Mouse (Mus musculus) kidney, embryonic 16.5 days (tissue): ENCODE measurements around the gene Orm3. TPM values are rescaled to one million over a fixed set of nuclear protein-coding genes. Genes with fewer than 3 reads are reported as not detected.
A peak's percentile ranks its signal among the peaks of the same experiment; 100 is the strongest.

Experiments used
- ATAC-seq: fragments of 200-750 bp; cut with Nextera tagmentation; 2 replicates; pipeline ENCODE4 v1.8.0; 2017; ENCODE audit warnings: moderate TSS enrichment; ENCODE audit not compliant: low FRiP score, low TSS enrichment
- H3K27ac ChIP-seq: fragments of 300-500 bp; sonication (generic); 2 replicates; pipeline ENCODE4 v1.5.1; 2014; ENCODE audit warnings: low read length
- H3K27me3 ChIP-seq: fragments of 300-500 bp; sonication (generic); 2 replicates; pipeline ENCODE4 v1.6.1; 2014; ENCODE audit warnings: low read length, control low read depth, mixed read lengths; ENCODE audit not compliant: insufficient read depth
- H3K36me3 ChIP-seq: fragments of 300-500 bp; sonication (generic); 2 replicates; pipeline ENCODE4 v1.6.1; 2014; ENCODE audit warnings: low read length, control low read depth, mixed read lengths; ENCODE audit not compliant: insufficient read depth
- H3K4me1 ChIP-seq: fragments of 300-500 bp; sonication (generic); 2 replicates; pipeline ENCODE4 v1.6.1; 2014; ENCODE audit warnings: low read length, control low read depth, mixed read lengths; ENCODE audit not compliant: insufficient read depth
- H3K4me2 ChIP-seq: fragments of 300-500 bp; sonication (generic); replicated peaks from 2 replicates; pipeline ENCODE4 v1.6.1; 2014; ENCODE audit warnings: low read depth, low read length
- H3K4me3 ChIP-seq: fragments of 300-500 bp; sonication (generic); 2 replicates; pipeline ENCODE4 v1.5.1; 2014; ENCODE audit warnings: mild to moderate bottlenecking, low read length
- H3K9ac ChIP-seq: fragments of 300-500 bp; sonication (generic); replicated peaks from 2 replicates; pipeline ENCODE4 v1.6.1; 2014; ENCODE audit warnings: low read length
- H3K9me3 ChIP-seq: fragments of 300-500 bp; sonication (generic); 2 replicates; pipeline ENCODE4 v1.6.1; 2016; ENCODE audit warnings: low read length, control low read depth
- WGBS: fragments of 180-500 bp; shearing (Covaris S2); extraction: QIAGEN DNeasy Blood & Tissue Kit; methylation state at CpG from one replicate; pipeline ENCODE4 v1.1.7; 2014; 5-methylcytosine and 5-hydroxymethylcytosine counted together
- polyA plus RNA-seq: library from polyadenylated mRNA; unstranded; fragments of >200 nt; fragmentation: Nextera tagmentation; extraction: Ambion mirVana; gene quantifications from 2 replicates; pipeline ENCODE4 v1.2.1, GENCODE M21; 2015

The Orm3 gene
- polyA plus RNA-seq, 1 experiment from 2014 or later, result not detected

- H3K4me3 ChIP-seq, result no peak within 1 kb of the TSS
- H3K27me3 ChIP-seq, result no peaks in the 10 kb centered on the region
- no peak within 1 kb of the TSS for H3K4me2 ChIP-seq
- 88% methylated on average over 5 of the region's 5 CpGs for WGBS
- H3K27ac ChIP-seq, result no peak within 1 kb of the TSS
- H3K9me3 ChIP-seq, result no peaks in the 10 kb centered on the region
- H3K36me3 ChIP-seq, result no peaks in the 10 kb centered on the region
- no peak for ATAC-seq
- no peaks in the 10 kb centered on the region for H3K4me1 ChIP-seq
- no peak within 1 kb of the TSS for H3K9ac ChIP-seq
Measured at GRCm38 (mm10) chr4:63362150-63362549, 6.2 kb downstream of the Orm3 start, which contains the start of gene Orm2. TSS of gene Orm2 (plus strand) at chr4:63362449.

- Histone ChIP-seq H3K4me2 (no peak overlapping the region), H3K36me3 (peaks cover 40% of the 10 kb centered on the region), H3K9ac (no peak overlapping the region), H3K27ac (no peak overlapping the region), H3K4me3 (no peak overlapping the region), H3K9me3 (no peaks in the 10 kb centered on the region), H3K4me1 (no peaks in the 10 kb centered on the region), H3K27me3 (no peaks in the 10 kb centered on the region)
- 26% methylated on average over 4 of the region's 4 CpGs for WGBS
- ATAC-seq, result peak; percentile 72
Measured at GRCm38 (mm10) chr4:63368577-63368976, 12.6 kb downstream of the Orm3 start.

- Histone ChIP-seq H3K4me2 (no peak overlapping the region), H3K9me3 (no peaks in the 10 kb centered on the region), H3K36me3 (peaks cover 48% of the 10 kb centered on the region), H3K27ac (no peak overlapping the region), H3K27me3 (no peaks in the 10 kb centered on the region), H3K4me3 (no peak overlapping the region), H3K4me1 (no peaks in the 10 kb centered on the region), H3K9ac (no peak overlapping the region)
- ATAC-seq, result no peak
- 69% methylated on average over 7 of the region's 7 CpGs for WGBS
Measured at GRCm38 (mm10) chr4:63370897-63371296, 14.9 kb downstream of the Orm3 start.

GRCm38 (mm10) chr4:63371890-63372289 lies 15.9 kb downstream of the Orm3 start:
- H3K4me2 ChIP-seq, result no peak overlapping the region
- H3K9me3 ChIP-seq, result no peaks in the 10 kb centered on the region
- H3K27me3 ChIP-seq, result no peaks in the 10 kb centered on the region
- ATAC-seq, result no peak
- peaks cover 54% of the 10 kb centered on the region for H3K36me3 ChIP-seq
- no peak overlapping the region for H3K27ac ChIP-seq
- H3K4me3 ChIP-seq, result no peak overlapping the region
- WGBS, result 51% methylated on average over 3 of the region's 3 CpGs
- H3K4me1 ChIP-seq, result no peaks in the 10 kb centered on the region
- no peak overlapping the region for H3K9ac ChIP-seq

GRCm38 (mm10) chr4:63373404-63373803 lies 17.4 kb downstream of the Orm3 start:
- H3K4me3 ChIP-seq, result no peak overlapping the region
- no peaks in the 10 kb centered on the region for H3K4me1 ChIP-seq
- H3K9ac ChIP-seq, result no peak overlapping the region
- no peaks in the 10 kb centered on the region for H3K9me3 ChIP-seq
- no peaks in the 10 kb centered on the region for H3K27me3 ChIP-seq
- H3K4me2 ChIP-seq, result no peak overlapping the region
- WGBS, result 92% methylated on average over 8 of the region's 8 CpGs
- no peak for ATAC-seq
- H3K36me3 ChIP-seq, result peaks cover 52% of the 10 kb centered on the region
- H3K27ac ChIP-seq, result no peak overlapping the region

GRCm38 (mm10) chr4:63374331-63374730 lies 18.4 kb downstream of the Orm3 start:
- no peaks in the 10 kb centered on the region for H3K27me3 ChIP-seq
- no peak overlapping the region for H3K27ac ChIP-seq
- H3K9me3 ChIP-seq, result no peaks in the 10 kb centered on the region
- no peak overlapping the region for H3K4me2 ChIP-seq
- H3K4me3 ChIP-seq, result no peak overlapping the region
- no peak overlapping the region for H3K9ac ChIP-seq
- 69% methylated on average over 12 of the region's 12 CpGs for WGBS
- no peak for ATAC-seq
- H3K36me3 ChIP-seq, result peaks cover 57% of the 10 kb centered on the region
- no peaks in the 10 kb centered on the region for H3K4me1 ChIP-seq

GRCm38 (mm10) chr4:63375367-63375766 lies 19.4 kb downstream of the Orm3 start:
- peaks cover 56% of the 10 kb centered on the region for H3K36me3 ChIP-seq
- 67% methylated on average over 1 of the region's 1 CpGs for WGBS
- no peaks in the 10 kb centered on the region for H3K4me1 ChIP-seq
- no peak overlapping the region for H3K27ac ChIP-seq
- H3K27me3 ChIP-seq, result no peaks in the 10 kb centered on the region
- H3K9ac ChIP-seq, result no peak overlapping the region
- no peaks in the 10 kb centered on the region for H3K9me3 ChIP-seq
- no peak overlapping the region for H3K4me2 ChIP-seq
- H3K4me3 ChIP-seq, result no peak overlapping the region
- no peak for ATAC-seq

GRCm38 (mm10) chr4:63377483-63377882 lies 21.5 kb downstream of the Orm3 start:
- Histone ChIP-seq H3K27ac (no peak overlapping the region), H3K4me2 (no peak overlapping the region), H3K4me3 (no peak overlapping the region), H3K9me3 (no peaks in the 10 kb centered on the region), H3K36me3 (peaks cover 63% of the 10 kb centered on the region), H3K4me1 (no peaks in the 10 kb centered on the region), H3K9ac (no peak overlapping the region), H3K27me3 (no peaks in the 10 kb centered on the region)
- WGBS, result 69% methylated on average over 7 of the region's 7 CpGs
- peak; percentile 3; the same call in 1 of the 2 replicates for ATAC-seq

GRCm38 (mm10) chr4:63382676-63383369 lies 26.9 kb downstream of the Orm3 start:
- H3K4me2 ChIP-seq, result no peak overlapping the region
- no peaks in the 10 kb centered on the region for H3K4me1 ChIP-seq
- H3K4me3 ChIP-seq, result no peak overlapping the region
- H3K9ac ChIP-seq, result no peak overlapping the region
- no peaks in the 10 kb centered on the region for H3K27me3 ChIP-seq
- no peaks in the 10 kb centered on the region for H3K9me3 ChIP-seq
- H3K27ac ChIP-seq, result no peak overlapping the region
- WGBS, result 88% methylated on average over 4 of the region's 4 CpGs
- peaks cover 62% of the 10 kb centered on the region for H3K36me3 ChIP-seq
- no peak for ATAC-seq

GRCm38 (mm10) chr4:63383474-63383873 lies 27.5 kb downstream of the Orm3 start:
- peaks cover 60% of the 10 kb centered on the region for H3K36me3 ChIP-seq
- no peak overlapping the region for H3K4me3 ChIP-seq
- no peaks in the 10 kb centered on the region for H3K9me3 ChIP-seq
- no peak overlapping the region for H3K4me2 ChIP-seq
- H3K27ac ChIP-seq, result no peak overlapping the region
- no peaks in the 10 kb centered on the region for H3K27me3 ChIP-seq
- no peak overlapping the region for H3K9ac ChIP-seq
- H3K4me1 ChIP-seq, result no peaks in the 10 kb centered on the region
- ATAC-seq, result no peak
- WGBS, result 70% methylated on average over 12 of the region's 12 CpGs
